Mouse (Mus musculus): ENCODE measurements around the gene Ddc.

DNA sequence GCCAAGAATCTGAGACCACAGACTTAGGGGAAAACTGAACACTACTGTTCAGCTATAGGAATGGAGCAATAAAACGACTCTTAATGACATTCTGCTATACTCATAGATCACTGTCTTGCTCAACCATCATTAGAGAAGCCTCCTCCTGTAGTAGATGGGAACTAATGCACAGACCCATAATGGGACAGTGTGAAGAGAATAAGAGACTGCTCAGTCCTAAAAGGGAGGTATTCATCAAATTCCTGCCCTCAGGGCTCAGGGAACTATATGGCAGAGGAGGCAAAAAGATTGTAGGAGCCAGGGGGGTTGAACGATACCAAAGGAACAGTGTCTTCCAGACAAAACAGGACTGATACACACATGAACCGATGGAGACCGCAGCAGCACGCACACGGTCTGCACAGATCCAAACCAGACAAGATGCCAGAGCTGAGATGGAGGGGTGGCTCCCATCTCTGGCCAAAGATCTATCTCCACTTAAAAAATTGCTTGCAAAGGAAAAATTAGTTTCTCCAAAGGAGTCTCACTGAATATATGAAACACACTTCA is 45.9 kb downstream of the Ddc start:
- no peak for TF ChIP-seq EP300 (IDR thresholded peaks at IDR 0.05; ENCODE audit: low read depth)
- no peak for TF ChIP-seq CTCF (IDR thresholded peaks at IDR 0.05; ENCODE audit: low read depth)
